Mouse (Mus musculus) bone marrow macrophage, adult 2 months (primary cell): Measurements from ENCODE around the gene Pphln1.

Experiments used
- CTCF ChIP-seq: IDR thresholded peaks from 2 replicates; pipeline ENCODE4 v1.5.1; 2012; ENCODE audit warnings: low read depth, mild to moderate bottlenecking, low read length, moderate library complexity
- POLR2A ChIP-seq: IDR thresholded peaks from 2 replicates; pipeline ENCODE4 v1.6.1; 2012; ENCODE audit warnings: mild to moderate bottlenecking, low read depth, low read length, borderline replicate concordance

DNA sequence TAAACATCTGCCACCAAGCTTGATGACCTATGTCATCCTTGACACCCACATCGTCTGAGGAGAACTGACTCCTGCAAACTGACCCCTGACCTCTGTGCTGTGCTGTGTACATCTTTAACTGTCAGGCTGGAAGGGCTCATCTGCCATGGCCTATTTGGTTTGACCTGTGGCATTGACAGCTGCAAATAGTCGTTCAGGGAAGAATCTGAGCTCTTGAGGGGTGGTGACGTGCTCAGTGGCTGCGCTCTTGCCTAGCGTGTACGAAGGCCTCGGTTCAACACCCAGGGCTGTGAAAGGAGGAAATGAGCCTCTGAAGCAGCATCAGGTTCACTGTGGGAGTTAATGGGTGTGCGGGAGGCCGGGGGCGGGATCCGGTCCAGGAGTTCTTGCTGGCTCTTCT is 35.7 kb downstream of the Pphln1 start:
- TF ChIP-seq CTCF (no peak), POLR2A (no peak)
